Mouse (Mus musculus): ENCODE measurements around the gene Twistnb. TPM values are rescaled to one million over a fixed set of nuclear protein-coding genes. Genes with fewer than 3 reads are reported as not detected.

Gene Twistnb
- polyA plus RNA-seq (2012; rRNA removed) = 4.6 and 5.3 TPM in 2 replicates

DNA sequence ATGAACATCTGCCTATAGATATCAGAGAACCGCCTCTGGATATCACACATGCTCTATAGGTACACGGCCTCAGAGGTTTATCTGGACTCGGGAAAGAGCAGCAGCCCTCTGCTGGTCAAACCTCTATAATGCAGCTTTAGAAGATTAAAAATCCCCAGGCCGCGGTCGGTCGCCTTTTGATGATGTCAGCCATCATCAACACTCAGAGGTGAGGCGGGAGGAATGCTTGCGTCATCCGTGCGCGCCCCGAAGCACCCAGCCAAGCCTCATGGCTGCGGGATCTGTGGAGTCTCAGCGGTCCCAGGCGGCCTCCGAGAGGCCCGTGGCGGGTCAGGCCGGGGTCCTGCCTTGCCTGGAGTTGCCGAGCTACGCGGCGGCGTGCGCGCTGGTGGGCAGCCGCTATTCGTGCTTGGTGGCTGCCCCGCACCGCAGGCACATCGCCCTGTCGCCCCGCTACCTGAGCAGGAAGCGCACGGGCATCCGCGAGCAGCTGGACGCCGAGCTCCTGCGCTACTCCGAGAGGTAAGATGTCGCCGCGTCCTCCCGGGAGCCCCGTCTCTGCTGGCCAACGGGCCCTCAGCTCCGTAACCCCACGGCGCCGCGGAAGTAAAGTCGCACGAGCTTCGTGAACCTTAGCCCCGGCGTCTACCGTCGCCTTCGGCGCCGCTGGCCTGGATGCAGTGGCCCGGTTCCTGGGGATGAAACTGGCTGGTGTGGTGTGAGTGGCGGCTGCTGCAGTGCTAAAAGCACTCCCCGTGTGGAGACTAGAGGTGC, at the start of gene Twistnb:
Gene Twistnb (plus strand): TSS at position 249 of the 774 bp plus-strand sequence.

DNA sequence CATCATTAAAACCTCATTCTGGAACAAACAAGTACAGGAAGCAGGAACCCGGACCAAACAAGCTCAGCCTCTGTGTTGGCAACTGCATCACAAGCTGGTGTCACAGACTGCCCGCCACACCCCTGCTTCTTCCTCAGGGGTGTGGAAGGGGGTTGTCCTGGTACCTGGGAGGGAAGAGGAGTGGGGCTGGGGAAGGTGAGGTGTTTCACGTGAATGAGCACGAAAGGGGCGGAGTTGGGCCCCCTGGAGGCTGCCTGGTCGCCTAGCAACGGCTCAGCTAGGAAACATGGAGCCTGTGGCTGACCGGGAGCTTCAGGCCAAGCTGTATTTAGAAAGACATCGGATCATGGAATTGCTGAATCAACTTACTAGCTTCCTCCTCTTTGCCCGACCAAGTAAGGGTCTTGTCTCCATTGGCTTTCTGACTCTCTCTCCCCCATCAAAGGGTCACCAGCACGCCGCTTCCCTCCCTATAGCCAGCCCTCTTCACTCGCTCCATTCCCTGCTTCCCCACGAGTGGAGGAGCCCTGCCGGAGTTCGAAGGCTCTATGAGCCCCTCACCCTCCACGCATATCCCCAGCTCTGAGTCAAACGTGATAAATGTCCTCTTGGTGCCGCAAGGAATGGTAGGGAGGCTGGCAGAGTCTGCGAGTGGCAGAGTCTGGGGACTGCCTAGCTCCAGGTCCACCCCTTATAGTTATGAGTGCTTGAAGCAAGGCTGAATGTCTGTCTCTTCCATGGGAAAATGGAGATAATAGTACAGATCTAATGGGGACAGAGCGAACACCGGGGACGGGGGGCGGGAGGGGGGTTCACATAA, 34.4 kb upstream of the Twistnb start, which contains the start of gene Efcab10:
Gene Efcab10 (plus strand): TSS at position 51 of the 820 bp plus-strand sequence.

Other genes with a start within 250 kb of the Twistnb start
- gene Efcab10, start 34.8 kb upstream of the Twistnb start, polyA plus RNA-seq (2012; rRNA removed) = not detected in 2 replicates